Mouse (Mus musculus): ENCODE measurements at regions not wholly inside any gene's neighbourhood (a gene's known extent, or its start where the extent isn't known, plus 50 kb on each side); places are given as distances from the start of the nearest gene placed in this dataset.

GRCm38 (mm10) chr7:36420741-36421140 lies 277.2 kb upstream of the Tshz3 start:
- Histone ChIP-seq H3K4me3 (replicated peaks) (no peak overlapping the region), H3K9ac (no peak overlapping the region), H3K4me1 (replicated peaks) (no peaks in the 10 kb centered on the region), H3K36me3 (no peaks in the 10 kb centered on the region), H3K9me3 (replicated peaks) (no peaks in the 10 kb centered on the region), H3K27ac (no peak overlapping the region), H3K27me3 (no peaks in the 10 kb centered on the region), H3K4me2 (no peak overlapping the region)
- no peak for DNase-seq
- ATAC-seq (ENCODE audit: low read depth) = no peak
- WGBS (ENCODE audit: insufficient replicate concordance) = 71% methylated on average over 9 of the region's 9 CpGs

GRCm38 (mm10) chr7:36449181-36449915 lies 248.6 kb upstream of the Tshz3 start:
- no peak overlapping the region for H3K4me2 ChIP-seq
- no peak overlapping the region for H3K9ac ChIP-seq
- H3K27ac ChIP-seq = no peak overlapping the region
- no peak for DNase-seq
- no peaks in the 10 kb centered on the region for H3K9me3 ChIP-seq (replicated peaks)
- H3K27me3 ChIP-seq = no peaks in the 10 kb centered on the region
- no peaks in the 10 kb centered on the region for H3K36me3 ChIP-seq
- no peak overlapping the region for H3K4me3 ChIP-seq (replicated peaks)
- H3K4me1 ChIP-seq (replicated peaks) = no peaks in the 10 kb centered on the region
- ATAC-seq (ENCODE audit: low read depth) = no peak
- 42% methylated on average over 6 of the region's 6 CpGs for WGBS (ENCODE audit: insufficient replicate concordance)

GRCm38 (mm10) chr7:36453816-36454215 lies 244.1 kb upstream of the Tshz3 start:
- Histone ChIP-seq H3K36me3 (no peaks in the 10 kb centered on the region), H3K4me2 (no peak overlapping the region), H3K27ac (no peak overlapping the region), H3K9me3 (replicated peaks) (no peaks in the 10 kb centered on the region; the same call in 1 of the 2 replicates), H3K4me3 (replicated peaks) (no peak overlapping the region), H3K9ac (no peak overlapping the region), H3K4me1 (replicated peaks) (no peaks in the 10 kb centered on the region), H3K27me3 (no peaks in the 10 kb centered on the region)
- no peak for DNase-seq
- ATAC-seq (ENCODE audit: low read depth) = no peak
- WGBS (ENCODE audit: insufficient replicate concordance) = 57% methylated on average over 4 of the region's 4 CpGs

DNA sequence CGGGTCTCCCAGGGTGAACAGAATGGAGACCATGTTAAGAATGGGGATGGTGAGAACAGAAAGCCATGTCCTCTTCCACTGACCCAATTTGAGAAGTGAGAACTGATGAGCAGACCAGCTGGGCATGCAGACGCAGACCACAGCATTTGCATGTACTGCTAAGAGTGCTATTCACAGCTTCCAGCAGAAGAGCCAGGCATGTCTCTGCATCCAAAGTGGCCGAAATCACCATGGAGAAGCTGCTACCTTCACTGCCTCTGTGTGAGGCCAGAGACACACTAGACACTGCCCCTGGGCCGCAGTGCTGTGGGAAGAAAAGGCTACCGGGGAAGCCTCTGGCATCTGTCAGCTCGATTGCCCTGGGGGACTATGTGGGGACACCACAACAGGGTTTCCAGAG lies 241.8 kb upstream of the Tshz3 start:
- Histone ChIP-seq H3K4me2 (no peak overlapping the region), H3K9ac (no peak overlapping the region), H3K9me3 (replicated peaks) (no peaks in the 10 kb centered on the region; the same call in 1 of the 2 replicates), H3K36me3 (no peaks in the 10 kb centered on the region), H3K4me1 (replicated peaks) (no peaks in the 10 kb centered on the region), H3K27ac (no peak overlapping the region), H3K27me3 (no peaks in the 10 kb centered on the region), H3K4me3 (replicated peaks) (no peak overlapping the region)
- no peak for DNase-seq
- ATAC-seq (ENCODE audit: low read depth) = no peak
- 65% methylated on average over 6 of the region's 6 CpGs for WGBS (ENCODE audit: insufficient replicate concordance)

GRCm38 (mm10) chr7:36462422-36462833 lies 235.5 kb upstream of the Tshz3 start:
- H3K4me2 ChIP-seq = no peak overlapping the region
- H3K4me1 ChIP-seq (replicated peaks) = no peaks in the 10 kb centered on the region
- no peak overlapping the region for H3K27ac ChIP-seq
- no peaks in the 10 kb centered on the region for H3K36me3 ChIP-seq
- no peaks in the 10 kb centered on the region for H3K9me3 ChIP-seq (replicated peaks)
- no peak overlapping the region for H3K4me3 ChIP-seq (replicated peaks)
- DNase-seq (no peak), ATAC-seq (ENCODE audit: low read depth) (no peak)
- H3K27me3 ChIP-seq = no peaks in the 10 kb centered on the region
- WGBS (ENCODE audit: insufficient replicate concordance) = 58% methylated on average over 5 of the region's 5 CpGs
- no peak overlapping the region for H3K9ac ChIP-seq

- Histone ChIP-seq H3K27ac (no peak overlapping the region), H3K9me3 (replicated peaks) (no peaks in the 10 kb centered on the region), H3K4me3 (replicated peaks) (no peak overlapping the region), H3K9ac (no peak overlapping the region), H3K4me2 (no peak overlapping the region), H3K27me3 (no peaks in the 10 kb centered on the region), H3K4me1 (replicated peaks) (no peaks in the 10 kb centered on the region), H3K36me3 (no peaks in the 10 kb centered on the region)
- no peak for ATAC-seq (ENCODE audit: low read depth)
- DNase-seq = no peak
Measured at GRCm38 (mm10) chr7:36469386-36469785, 228.5 kb upstream of the Tshz3 start.

GRCm38 (mm10) chr7:36473532-36473931 lies 224.4 kb upstream of the Tshz3 start:
- 51% methylated on average over 2 of the region's 2 CpGs for WGBS (ENCODE audit: insufficient replicate concordance)
- no peaks in the 10 kb centered on the region for H3K36me3 ChIP-seq
- no peak overlapping the region for H3K27ac ChIP-seq
- H3K4me1 ChIP-seq (replicated peaks) = no peaks in the 10 kb centered on the region
- no peak overlapping the region for H3K4me3 ChIP-seq (replicated peaks)
- no peaks in the 10 kb centered on the region for H3K9me3 ChIP-seq (replicated peaks)
- H3K27me3 ChIP-seq = no peaks in the 10 kb centered on the region
- DNase-seq = no peak
- no peak for ATAC-seq (ENCODE audit: low read depth)
- no peak overlapping the region for H3K4me2 ChIP-seq
- no peak overlapping the region for H3K9ac ChIP-seq

DNA sequence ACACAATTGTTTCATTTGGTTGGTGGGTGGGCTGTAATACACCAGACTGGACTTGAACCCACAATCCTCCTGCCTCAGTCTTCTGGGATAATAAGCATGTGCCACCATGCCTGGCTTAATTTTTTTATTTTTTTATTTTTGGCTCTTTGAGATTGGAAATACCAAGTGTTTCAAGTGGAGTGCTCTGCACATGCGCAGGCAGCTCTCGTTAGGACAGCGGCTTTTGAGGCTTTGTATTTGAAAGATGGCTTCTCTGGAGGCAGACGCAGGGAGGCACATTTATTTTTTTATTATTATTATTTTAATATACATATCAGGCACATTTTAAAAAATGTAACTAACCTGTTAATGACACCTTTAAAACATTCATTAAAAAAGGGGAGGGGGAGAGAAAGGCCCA lies 221.5 kb upstream of the Tshz3 start:
- 85% methylated on average over 4 of the region's 4 CpGs for WGBS (ENCODE audit: insufficient replicate concordance)
- no peak overlapping the region for H3K4me3 ChIP-seq (replicated peaks)
- H3K9me3 ChIP-seq (replicated peaks) = no peaks in the 10 kb centered on the region
- DNase-seq (no peak), ATAC-seq (ENCODE audit: low read depth) (no peak)
- no peak overlapping the region for H3K27ac ChIP-seq
- no peak overlapping the region for H3K9ac ChIP-seq
- H3K4me1 ChIP-seq (replicated peaks) = no peaks in the 10 kb centered on the region
- no peaks in the 10 kb centered on the region for H3K36me3 ChIP-seq
- H3K27me3 ChIP-seq = no peaks in the 10 kb centered on the region
- H3K4me2 ChIP-seq = no peak overlapping the region

DNA sequence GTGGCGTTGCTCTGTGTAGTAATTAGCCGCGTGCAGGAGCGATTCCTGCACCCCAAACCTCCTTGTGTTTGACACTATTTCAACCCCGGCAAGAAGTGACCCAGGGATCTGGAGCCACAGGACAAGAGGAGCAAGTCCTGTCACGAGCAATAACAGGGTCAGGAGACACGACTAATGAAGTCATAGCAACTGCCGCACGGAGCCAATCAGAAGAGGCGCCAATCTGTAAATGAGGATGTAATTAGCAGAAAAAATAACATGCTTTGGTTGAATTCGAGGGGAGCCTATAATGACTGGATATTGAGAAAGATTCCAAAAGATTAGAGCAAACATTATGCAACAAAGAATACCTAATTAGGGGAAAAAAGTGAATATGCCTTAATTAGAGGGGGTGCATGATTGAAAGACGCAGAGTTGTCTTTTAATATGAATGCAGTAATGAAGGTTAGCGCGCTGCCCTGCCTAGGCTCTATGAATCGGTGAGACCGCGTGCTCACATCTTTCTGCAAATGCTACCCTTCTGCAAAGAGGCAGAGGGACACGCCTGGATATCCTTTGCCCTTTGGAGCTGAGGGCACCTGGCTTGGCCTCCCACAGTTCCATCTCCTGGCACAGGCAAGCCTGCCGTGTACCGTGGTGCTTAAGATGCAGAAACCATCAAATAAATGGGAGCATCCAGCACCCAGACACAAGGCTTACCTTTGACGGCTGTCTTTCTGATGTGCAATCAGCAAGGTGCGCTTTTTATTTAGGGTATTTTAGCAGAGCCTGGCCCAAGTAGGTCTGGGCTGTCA lies 220.9 kb upstream of the Tshz3 start:
- Histone ChIP-seq H3K4me3 (replicated peaks) (no peak overlapping the region), H3K9me3 (replicated peaks) (no peaks in the 10 kb centered on the region), H3K27me3 (no peaks in the 10 kb centered on the region), H3K27ac (no peak overlapping the region), H3K9ac (no peak overlapping the region), H3K4me2 (no peak overlapping the region), H3K4me1 (replicated peaks) (no peaks in the 10 kb centered on the region), H3K36me3 (no peaks in the 10 kb centered on the region)
- DNase-seq (no peak), ATAC-seq (ENCODE audit: low read depth) (no peak)
- 75% methylated on average over 22 of the region's 22 CpGs for WGBS (ENCODE audit: insufficient replicate concordance)

DNA sequence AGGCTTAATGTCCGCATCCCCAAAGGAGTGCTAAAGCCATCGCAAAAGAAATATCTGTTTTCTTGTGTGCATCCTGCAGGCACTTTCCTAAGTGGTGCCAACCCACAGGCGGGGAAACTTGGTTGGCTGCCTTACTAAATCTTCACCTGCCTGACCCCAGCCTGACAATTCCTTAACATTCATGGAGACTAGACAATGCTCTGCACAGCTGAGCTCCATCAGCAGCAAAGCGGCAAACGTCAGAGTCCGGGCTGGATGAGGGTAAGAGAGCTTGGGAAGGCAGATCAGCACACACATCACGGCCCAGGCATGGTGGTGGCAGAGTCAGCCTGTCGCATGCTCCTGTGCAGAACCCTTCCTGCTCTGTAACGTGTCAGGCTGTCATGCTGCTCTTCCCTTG lies 209.8 kb upstream of the Tshz3 start:
- WGBS (ENCODE audit: insufficient replicate concordance) = 65% methylated on average over 9 of the region's 9 CpGs
- no peak overlapping the region for H3K9ac ChIP-seq
- ATAC-seq (ENCODE audit: low read depth) = no peak

DNA sequence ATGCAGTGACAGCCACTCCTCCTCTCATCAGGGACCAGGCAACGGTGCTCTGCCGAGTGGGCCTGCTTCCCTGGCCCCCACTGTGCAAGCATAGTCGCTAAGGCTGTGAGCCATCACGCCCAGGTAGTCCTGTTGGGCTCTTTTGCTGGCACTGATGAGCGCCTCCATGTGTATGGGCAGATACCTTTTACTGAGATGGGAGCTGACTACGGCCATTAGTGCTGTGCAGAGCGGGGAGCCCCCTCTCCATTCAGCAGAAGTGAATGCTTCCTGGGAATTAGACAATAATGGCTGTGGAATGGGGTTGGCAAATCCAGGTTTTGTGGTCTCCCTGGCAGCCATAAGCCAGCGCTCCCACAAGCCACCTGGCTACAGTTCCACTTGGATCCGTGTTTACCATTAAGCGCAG lies 206.7 kb upstream of the Tshz3 start:
- Histone ChIP-seq H3K27me3 (no peaks in the 10 kb centered on the region), H3K36me3 (no peaks in the 10 kb centered on the region), H3K27ac (no peak overlapping the region), H3K4me1 (replicated peaks) (no peaks in the 10 kb centered on the region), H3K9ac (no peak overlapping the region), H3K4me2 (no peak overlapping the region), H3K9me3 (replicated peaks) (no peaks in the 10 kb centered on the region), H3K4me3 (replicated peaks) (no peak overlapping the region)
- 62% methylated on average over 10 of the region's 10 CpGs for whole genome bisulfite sequencing (ENCODE audit: insufficient replicate concordance)
- ATAC-seq (ENCODE audit: low read depth) (no peak), DNase-seq (no peak)

More for the DNA sequence above, 209.8 kb upstream of the Tshz3 start:
- Histone ChIP-seq H3K4me3 (replicated peaks) (no peak overlapping the region), H3K9me3 (replicated peaks) (no peaks in the 10 kb centered on the region), H3K27ac (no peak overlapping the region), H3K4me2 (no peak overlapping the region), H3K4me1 (replicated peaks) (no peaks in the 10 kb centered on the region), H3K27me3 (no peaks in the 10 kb centered on the region), H3K36me3 (no peaks in the 10 kb centered on the region)
- DNase-seq = no peak
